Mouse (Mus musculus): Measurements from ENCODE around the gene Acox3. TPM values are rescaled to one million over a fixed set of nuclear protein-coding genes. Genes with fewer than 3 reads are reported as not detected.

The Acox3 gene
- polyA plus RNA-seq, 1 experiment: 15.1 TPM

DNA sequence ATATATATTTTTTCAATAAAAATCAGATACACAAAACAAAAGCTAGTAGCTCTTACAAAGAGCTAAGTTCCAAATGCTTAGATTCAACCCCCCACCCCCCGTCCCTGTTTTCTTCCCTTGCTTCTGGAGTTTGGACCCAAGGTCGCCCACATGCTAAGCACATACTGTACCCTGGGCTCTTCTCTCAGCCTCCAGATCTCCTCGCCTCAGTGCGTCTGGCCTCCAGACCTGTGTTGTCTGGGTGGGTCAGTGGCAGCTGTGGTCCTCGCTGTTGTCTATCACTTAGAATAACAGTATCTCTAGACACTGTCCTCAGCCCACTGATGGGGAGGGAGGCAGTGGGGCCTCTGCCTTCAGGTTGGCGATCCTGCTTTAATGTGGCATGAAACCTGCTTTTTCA is 10.4 kb downstream of the Acox3 start:
- Histone ChIP-seq H3K27ac (ENCODE audit: insufficient read depth, low read length) (no peak overlapping the region), H3K9me3 (replicated peaks; ENCODE audit: control insufficient read depth, insufficient read depth, low read length, poor library complexity, severe bottlenecking) (no peaks in the 10 kb centered on the region), H3K27me3 (ENCODE audit: control insufficient read depth, insufficient read depth, low read length, poor library complexity, severe bottlenecking) (no peaks in the 10 kb centered on the region), H3K4me1 (ENCODE audit: control insufficient read depth, insufficient read depth, low read length) (no peaks in the 10 kb centered on the region), H3K9ac (ENCODE audit: low read depth, poor library complexity, severe bottlenecking) (no peak overlapping the region), H3K36me3 (ENCODE audit: control insufficient read depth, insufficient read depth, low read length, poor library complexity, severe bottlenecking) (no peaks in the 10 kb centered on the region), H3K4me3 (ENCODE audit: low read depth, low read length) (no peak overlapping the region)
- TF ChIP-seq CTCF (IDR thresholded peaks at IDR 0.05; ENCODE audit: low read depth, low read length) (no peak), EP300 (IDR thresholded peaks at IDR 0.05; ENCODE audit: insufficient read depth, low read depth, low read length) (no peak), POLR2A (IDR thresholded peaks at IDR 0.05; ENCODE audit: insufficient read depth, low read length) (no peak)

DNA sequence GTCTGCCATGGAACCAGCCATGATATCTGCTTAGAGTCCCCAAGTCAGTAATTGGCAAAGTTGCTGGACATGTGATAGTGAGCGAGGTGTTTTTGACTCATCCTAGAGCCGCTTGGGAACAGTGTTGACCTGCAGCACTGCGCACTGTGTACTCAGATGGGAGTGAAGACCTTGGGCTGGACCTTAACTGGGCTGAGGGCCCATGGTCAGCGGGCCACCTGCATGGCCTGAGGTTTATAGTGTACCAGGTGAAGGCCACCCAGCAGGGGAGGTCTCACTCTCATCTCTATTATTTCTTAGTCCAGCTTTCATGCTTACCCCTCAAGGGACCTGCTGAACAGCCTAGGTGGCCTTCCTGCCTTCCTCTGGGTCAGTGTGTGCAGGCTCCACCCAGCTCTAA is 11.9 kb downstream of the Acox3 start:
- Histone ChIP-seq H3K4me1 (ENCODE audit: control insufficient read depth, insufficient read depth, low read length) (no peaks in the 10 kb centered on the region), H3K36me3 (ENCODE audit: control insufficient read depth, insufficient read depth, low read length, poor library complexity, severe bottlenecking) (no peaks in the 10 kb centered on the region), H3K27me3 (ENCODE audit: control insufficient read depth, insufficient read depth, low read length, poor library complexity, severe bottlenecking) (no peaks in the 10 kb centered on the region), H3K9me3 (replicated peaks; ENCODE audit: control insufficient read depth, insufficient read depth, low read length, poor library complexity, severe bottlenecking) (no peaks in the 10 kb centered on the region), H3K4me3 (ENCODE audit: low read depth, low read length) (no peak overlapping the region), H3K9ac (ENCODE audit: low read depth, poor library complexity, severe bottlenecking) (no peak overlapping the region), H3K27ac (ENCODE audit: insufficient read depth, low read length) (no peak overlapping the region)
- no peak for TF ChIP-seq EP300 (IDR thresholded peaks at IDR 0.05; ENCODE audit: insufficient read depth, low read depth, low read length)
- TF ChIP-seq CTCF (IDR thresholded peaks at IDR 0.05; ENCODE audit: low read depth, low read length): no peak
- TF ChIP-seq POLR2A (IDR thresholded peaks at IDR 0.05; ENCODE audit: insufficient read depth, low read length): no peak

DNA sequence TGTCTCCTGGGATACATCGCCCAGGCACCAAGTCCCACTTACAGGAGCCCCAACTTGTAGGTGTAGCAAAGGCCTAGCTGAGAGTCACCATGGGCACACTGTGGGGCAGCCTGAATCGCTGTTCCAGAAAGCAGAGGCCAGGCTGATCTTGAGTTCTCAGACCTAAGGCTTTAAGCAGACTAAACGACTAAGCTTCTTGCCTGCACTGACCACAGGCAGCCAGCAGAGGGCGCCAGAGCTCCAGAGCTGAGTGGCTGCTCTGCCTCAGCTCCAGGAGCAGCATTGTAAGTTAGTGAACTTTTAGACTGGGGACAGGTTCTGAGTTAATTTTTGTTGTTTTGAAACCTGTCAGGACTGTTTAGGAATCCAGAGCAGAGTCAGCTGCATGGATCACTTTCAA is 12.9 kb downstream of the Acox3 start:
- H3K9ac ChIP-seq (ENCODE audit: low read depth, poor library complexity, severe bottlenecking): no peak overlapping the region
- no peaks in the 10 kb centered on the region for H3K9me3 ChIP-seq (replicated peaks; ENCODE audit: control insufficient read depth, insufficient read depth, low read length, poor library complexity, severe bottlenecking)
- no peaks in the 10 kb centered on the region for H3K4me1 ChIP-seq (ENCODE audit: control insufficient read depth, insufficient read depth, low read length)
- H3K27ac ChIP-seq (ENCODE audit: insufficient read depth, low read length): no peak overlapping the region
- no peaks in the 10 kb centered on the region for H3K27me3 ChIP-seq (ENCODE audit: control insufficient read depth, insufficient read depth, low read length, poor library complexity, severe bottlenecking)
- no peak overlapping the region for H3K4me3 ChIP-seq (ENCODE audit: low read depth, low read length)
- TF ChIP-seq CTCF (IDR thresholded peaks at IDR 0.05; ENCODE audit: low read depth, low read length) (peak; percentile 99), POLR2A (IDR thresholded peaks at IDR 0.05; ENCODE audit: insufficient read depth, low read length) (no peak), EP300 (IDR thresholded peaks at IDR 0.05; ENCODE audit: insufficient read depth, low read depth, low read length) (no peak)
- H3K36me3 ChIP-seq (ENCODE audit: control insufficient read depth, insufficient read depth, low read length, poor library complexity, severe bottlenecking): no peaks in the 10 kb centered on the region

DNA sequence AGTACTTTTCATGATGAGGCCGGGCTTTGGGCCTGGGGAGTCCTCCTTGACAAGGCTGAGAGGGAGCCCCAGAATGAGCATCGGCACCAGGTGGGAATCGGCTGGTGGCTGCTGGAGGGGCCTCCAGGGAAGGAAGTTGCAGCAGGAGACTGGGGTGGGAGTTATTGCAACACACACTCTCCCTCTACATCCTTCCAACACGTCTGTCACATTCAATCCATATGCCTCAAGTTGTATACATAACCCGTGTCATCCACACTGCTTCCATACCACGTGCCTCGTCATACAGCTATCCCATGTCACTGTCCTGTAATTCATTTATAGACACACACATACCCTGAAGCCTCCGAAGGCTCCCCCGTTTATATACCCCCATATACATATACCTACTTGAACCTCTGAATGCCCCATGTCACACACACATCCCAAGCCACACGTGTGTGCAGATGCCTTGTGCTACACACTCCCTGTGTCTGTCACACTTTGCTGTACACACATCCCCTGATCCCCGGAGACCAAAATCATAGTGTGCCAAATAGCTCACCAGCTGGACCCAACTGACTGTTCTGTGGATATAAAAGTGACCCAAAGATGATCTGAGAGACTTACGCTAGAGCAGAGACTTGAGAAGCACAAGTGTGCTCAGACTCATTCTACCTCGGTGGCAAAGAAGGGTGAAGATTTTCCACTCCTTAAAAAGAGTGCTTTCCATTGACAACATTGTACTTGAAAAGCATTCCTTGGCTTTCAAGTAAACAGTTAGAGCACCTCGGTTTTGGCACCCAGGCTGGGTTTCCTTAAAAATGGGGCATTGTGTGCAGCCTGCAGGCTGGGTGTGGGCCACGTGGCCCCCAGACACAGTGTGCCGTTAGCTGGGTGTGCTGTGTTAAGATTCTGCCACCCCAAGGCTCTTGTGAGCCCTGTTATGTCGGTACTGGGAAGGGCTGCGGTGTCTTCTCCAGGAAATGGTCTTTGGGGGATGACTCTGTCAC is 13.6 kb downstream of the Acox3 start:
- no peak overlapping the region for H3K9ac ChIP-seq (ENCODE audit: low read depth, poor library complexity, severe bottlenecking)
- H3K9me3 ChIP-seq (replicated peaks; ENCODE audit: control insufficient read depth, insufficient read depth, low read length, poor library complexity, severe bottlenecking): no peaks in the 10 kb centered on the region
- no peaks in the 10 kb centered on the region for H3K4me1 ChIP-seq (ENCODE audit: control insufficient read depth, insufficient read depth, low read length)
- TF ChIP-seq POLR2A (IDR thresholded peaks at IDR 0.05; ENCODE audit: insufficient read depth, low read length) (no peak), EP300 (IDR thresholded peaks at IDR 0.05; ENCODE audit: insufficient read depth, low read depth, low read length) (no peak), CTCF (IDR thresholded peaks at IDR 0.05; ENCODE audit: low read depth, low read length) (no peak)
- H3K4me3 ChIP-seq (ENCODE audit: low read depth, low read length): no peak overlapping the region
- H3K36me3 ChIP-seq (ENCODE audit: control insufficient read depth, insufficient read depth, low read length, poor library complexity, severe bottlenecking): no peaks in the 10 kb centered on the region
- no peak overlapping the region for H3K27ac ChIP-seq (ENCODE audit: insufficient read depth, low read length)
- H3K27me3 ChIP-seq (ENCODE audit: control insufficient read depth, insufficient read depth, low read length, poor library complexity, severe bottlenecking): no peaks in the 10 kb centered on the region

DNA sequence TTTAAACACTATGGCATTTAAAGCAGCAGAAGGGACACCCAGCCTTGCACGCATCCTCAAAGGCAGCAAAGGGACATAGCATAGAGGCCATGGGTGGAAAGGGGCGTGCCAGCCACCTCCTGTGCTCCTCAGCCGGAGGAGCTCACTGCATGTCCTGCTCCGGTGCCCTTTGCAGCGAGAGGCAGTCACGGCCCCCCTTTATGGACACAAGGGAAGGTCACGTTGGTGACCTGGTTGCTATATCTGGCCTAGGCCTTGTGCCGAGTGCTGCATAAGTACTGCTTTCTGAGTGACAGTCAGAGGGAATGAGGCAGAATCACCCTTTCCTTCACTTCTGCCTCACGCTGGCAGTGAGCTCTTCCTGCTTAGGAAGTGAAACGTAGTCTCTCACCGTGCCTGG is 17.4 kb downstream of the Acox3 start:
- no peak overlapping the region for H3K27ac ChIP-seq (ENCODE audit: insufficient read depth, low read length)
- H3K36me3 ChIP-seq (ENCODE audit: control insufficient read depth, insufficient read depth, low read length, poor library complexity, severe bottlenecking): no peaks in the 10 kb centered on the region
- no peak overlapping the region for H3K4me3 ChIP-seq (ENCODE audit: low read depth, low read length)
- no peaks in the 10 kb centered on the region for H3K9me3 ChIP-seq (replicated peaks; ENCODE audit: control insufficient read depth, insufficient read depth, low read length, poor library complexity, severe bottlenecking)
- H3K9ac ChIP-seq (ENCODE audit: low read depth, poor library complexity, severe bottlenecking): no peak overlapping the region
- H3K27me3 ChIP-seq (ENCODE audit: control insufficient read depth, insufficient read depth, low read length, poor library complexity, severe bottlenecking): no peaks in the 10 kb centered on the region
- TF ChIP-seq CTCF (IDR thresholded peaks at IDR 0.05; ENCODE audit: low read depth, low read length): no peak
- no peak for TF ChIP-seq EP300 (IDR thresholded peaks at IDR 0.05; ENCODE audit: insufficient read depth, low read depth, low read length)
- TF ChIP-seq POLR2A (IDR thresholded peaks at IDR 0.05; ENCODE audit: insufficient read depth, low read length): no peak
- no peaks in the 10 kb centered on the region for H3K4me1 ChIP-seq (ENCODE audit: control insufficient read depth, insufficient read depth, low read length)

DNA sequence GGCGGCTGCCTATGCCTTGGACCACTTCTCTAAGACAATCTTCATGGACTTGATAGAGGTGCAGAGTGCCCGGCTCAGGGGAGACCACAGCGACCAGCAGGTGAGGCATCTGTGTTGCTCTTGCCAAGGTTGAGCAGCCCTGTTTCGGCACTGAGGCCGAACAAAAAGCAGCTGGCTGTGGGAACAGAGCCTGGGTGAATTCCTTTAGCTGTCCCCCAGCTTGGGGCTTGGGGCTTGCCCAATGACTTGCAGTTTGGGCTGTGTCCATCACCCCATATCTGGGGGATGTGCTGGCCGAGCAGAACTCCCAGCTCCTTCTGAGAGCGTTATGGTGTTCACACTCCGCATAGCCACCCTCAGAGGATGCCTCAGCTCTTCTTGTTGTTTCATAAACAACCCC is 18.7 kb downstream of the Acox3 start:
- no peak for TF ChIP-seq CTCF (IDR thresholded peaks at IDR 0.05; ENCODE audit: low read depth, low read length)
- TF ChIP-seq POLR2A (IDR thresholded peaks at IDR 0.05; ENCODE audit: insufficient read depth, low read length): no peak
- no peak for TF ChIP-seq EP300 (IDR thresholded peaks at IDR 0.05; ENCODE audit: insufficient read depth, low read depth, low read length)
- Histone ChIP-seq H3K9ac (ENCODE audit: low read depth, poor library complexity, severe bottlenecking) (no peak overlapping the region), H3K9me3 (replicated peaks; ENCODE audit: control insufficient read depth, insufficient read depth, low read length, poor library complexity, severe bottlenecking) (no peaks in the 10 kb centered on the region), H3K4me3 (ENCODE audit: low read depth, low read length) (no peak overlapping the region), H3K4me1 (ENCODE audit: control insufficient read depth, insufficient read depth, low read length) (no peaks in the 10 kb centered on the region), H3K36me3 (ENCODE audit: control insufficient read depth, insufficient read depth, low read length, poor library complexity, severe bottlenecking) (no peaks in the 10 kb centered on the region), H3K27me3 (ENCODE audit: control insufficient read depth, insufficient read depth, low read length, poor library complexity, severe bottlenecking) (no peaks in the 10 kb centered on the region), H3K27ac (ENCODE audit: insufficient read depth, low read length) (no peak overlapping the region)

Measured in ES-Bruce4 (cell line).